Mouse (Mus musculus) MEL (cell line): ENCODE data around the gene Gm32742. TPM values are rescaled to one million over a fixed set of nuclear protein-coding genes. Genes with fewer than 3 reads are reported as not detected.
A peak's percentile ranks its signal among the peaks of the same experiment; 100 is the strongest.

Experiments used
- DNase-seq: peaks from one replicate; pipeline ENCODE4 v3.0.0; 2011; ENCODE audit warnings: low read depth, low spot score
- H3K27ac ChIP-seq: 2 replicates; pipeline ENCODE4 v1.5.1; 2012; ENCODE audit warnings: low read depth, mild to moderate bottlenecking, control low read depth, low read length, moderate library complexity; ENCODE audit not compliant: control insufficient read depth
- H3K27me3 ChIP-seq, 2 experiments: fragments of 150-350 bp in 1 of 2; sonication (generic) in 1 of 2; 2 replicates each; pipeline ENCODE4 v1.6.1; 2012; ENCODE audit warnings: low read length in 2 of 2, mild to moderate bottlenecking in 2 of 2, improper control_type of control experiment in 1 of 2, moderate library complexity in 1 of 2; ENCODE audit not compliant: insufficient read depth in 2 of 2, control insufficient read depth in 1 of 2
- H3K36me3 ChIP-seq, 2 experiments: 2 replicates each; pipeline ENCODE4 v1.6.1; 2012 to 2014; ENCODE audit warnings: low read length in 2 of 2, improper control_type of control experiment in 1 of 2, inconsistent platforms in 1 of 2, mild to moderate bottlenecking in 1 of 2; ENCODE audit not compliant: insufficient read depth in 2 of 2, control insufficient read depth in 1 of 2
- H3K4me1 ChIP-seq, 2 experiments: fragments of 150-350 bp in 1 of 2; sonication (generic) in 1 of 2; 2 replicates each; pipeline ENCODE4 v1.6.1; 2012; ENCODE audit warnings: low read length in 2 of 2, improper control_type of control experiment in 1 of 2, mild to moderate bottlenecking in 1 of 2; ENCODE audit not compliant: insufficient read depth in 2 of 2, control insufficient read depth in 1 of 2
- H3K4me3 ChIP-seq, 2 experiments: fragments of 150-350 bp in 1 of 2; sonication (generic) in 1 of 2; 2 replicates each; pipeline ENCODE4 v1.5.1; 2012; ENCODE audit warnings: low read depth in 2 of 2, low read length in 2 of 2, mild to moderate bottlenecking in 2 of 2, moderate library complexity in 2 of 2, control low read depth in 1 of 2, improper control_type of control experiment in 1 of 2; ENCODE audit not compliant: control insufficient read depth in 1 of 2, insufficient read depth in 1 of 2
- H3K79me2 ChIP-seq: 2 replicates; pipeline ENCODE4 v1.6.1; 2012; ENCODE audit warnings: mild to moderate bottlenecking, low read length, moderate library complexity; ENCODE audit not compliant: control insufficient read depth, poor library complexity, insufficient read depth
- H3K9ac ChIP-seq: 2 replicates; pipeline ENCODE4 v1.6.1; 2012; ENCODE audit warnings: low read depth, mild to moderate bottlenecking, control low read depth, low read length, moderate library complexity; ENCODE audit not compliant: control insufficient read depth, poor library complexity, severe bottlenecking
- H3K9me3 ChIP-seq: fragments of 150-350 bp; sonication (generic); replicated peaks from 2 replicates; pipeline ENCODE4 v1.6.1; 2012; ENCODE audit warnings: mild to moderate bottlenecking, low read length, improper control_type of control experiment, moderate library complexity; ENCODE audit not compliant: insufficient read depth
- BHLHE40 ChIP-seq: IDR thresholded peaks from 2 replicates; pipeline ENCODE4 v1.6.1; 2012; ENCODE audit warnings: low read depth, mild to moderate bottlenecking, inconsistent platforms, low read length, improper control_type of control experiment, borderline replicate concordance
- CTCF ChIP-seq, 3 experiments: IDR thresholded peaks in 2 of 3; conservative IDR thresholded peaks in 1 of 3; 2 replicates each; pipeline ENCODE4 v1.5.1; 2011 to 2012; ENCODE audit warnings: low read length in 3 of 3, low read depth in 2 of 3, mild to moderate bottlenecking in 2 of 3, improper control_type of control experiment in 1 of 3, inconsistent platforms in 1 of 3, mixed read lengths in 1 of 3, moderate library complexity in 1 of 3; ENCODE audit not compliant: control insufficient read depth in 1 of 3, insufficient read depth in 1 of 3, poor library complexity in 1 of 3, severe bottlenecking in 1 of 3
- EP300 ChIP-seq, 2 experiments: IDR thresholded peaks; 2 replicates each; pipeline ENCODE4 v1.6.1; 2011; ENCODE audit warnings: improper control_type of control experiment in 2 of 2, low read length in 2 of 2, low read depth in 1 of 2, mild to moderate bottlenecking in 1 of 2
- ETS1 ChIP-seq: IDR thresholded peaks from 2 replicates; pipeline ENCODE4 v1.6.1; 2012; ENCODE audit warnings: low read depth, mild to moderate bottlenecking, inconsistent platforms, low read length, improper control_type of control experiment, moderate library complexity
- GATA1 ChIP-seq: IDR thresholded peaks from 2 replicates; pipeline ENCODE4 v1.6.1; 2011; ENCODE audit warnings: low read depth, low read length, improper control_type of control experiment
- JUND ChIP-seq: IDR thresholded peaks from 2 replicates; pipeline ENCODE4 v1.6.1; 2011; ENCODE audit warnings: low read depth, mild to moderate bottlenecking, improper control_type of control experiment, low read length
- MAZ ChIP-seq: IDR thresholded peaks from 2 replicates; pipeline ENCODE4 v1.6.1; 2012; ENCODE audit warnings: low read depth, mild to moderate bottlenecking, inconsistent platforms, low read length, improper control_type of control experiment
- MXI1 ChIP-seq: IDR thresholded peaks from 2 replicates; pipeline ENCODE4 v1.6.1; 2011; ENCODE audit warnings: mild to moderate bottlenecking, low read depth, low read length, improper control_type of control experiment
- NRF1 ChIP-seq: IDR thresholded peaks from 2 replicates; pipeline ENCODE4 v1.6.1; 2014; ENCODE audit warnings: low read depth, mild to moderate bottlenecking, inconsistent platforms, low read length, improper control_type of control experiment, moderate library complexity; ENCODE audit not compliant: poor library complexity, insufficient read depth, severe bottlenecking
- RAD21 ChIP-seq: IDR thresholded peaks from 2 replicates; pipeline ENCODE4 v1.6.1; 2011; ENCODE audit warnings: mild to moderate bottlenecking, low read depth, low read length, improper control_type of control experiment
- TAL1 ChIP-seq: IDR thresholded peaks from 2 replicates; pipeline ENCODE4 v1.6.1; 2012; ENCODE audit warnings: mild to moderate bottlenecking, inconsistent platforms, low read length, moderate library complexity, mixed read lengths
- TCF12 ChIP-seq: IDR thresholded peaks from 2 replicates; pipeline ENCODE4 v1.6.1; 2014; ENCODE audit warnings: low read depth, mild to moderate bottlenecking, inconsistent platforms, low read length, improper control_type of control experiment, moderate library complexity
- UBTF ChIP-seq: IDR thresholded peaks from 2 replicates; pipeline ENCODE4 v1.6.1; 2012; ENCODE audit warnings: low read depth, mild to moderate bottlenecking, inconsistent platforms, low read length, improper control_type of control experiment, moderate library complexity, borderline replicate concordance; ENCODE audit not compliant: insufficient read depth
- USF1 ChIP-seq: IDR thresholded peaks from 2 replicates; pipeline ENCODE4 v1.6.1; 2014; ENCODE audit warnings: low read depth, mild to moderate bottlenecking, inconsistent platforms, low read length, improper control_type of control experiment, moderate library complexity
- polyA plus RNA-seq, 2 experiments: library from polyadenylated mRNA; stranded (reverse) in 1 of 2; unstranded in 1 of 2; fragments of >175 nt in 1 of 2; fragments of >200 nt in 1 of 2; gene quantifications; 2 replicates each; pipeline versions ENCODE4 v1.2.1 to v1.2.4; 2012; ENCODE audit warnings: low replicate concordance in 2 of 2, low read depth in 1 of 2; ENCODE audit not compliant: insufficient read length in 2 of 2, insufficient read depth in 1 of 2, missing spikeins in 1 of 2
- total RNA-seq: library from RNA; depleted of rRNA; stranded (reverse); fragments of 300-350 nt; gene quantifications from 2 replicates; pipeline ENCODE4 v1.2.3, GENCODE M21; 2012

Gm32742 gene
- total and polyA plus RNA-seq, 3 experiments, result 0.01 TPM; not detected in 2

GRCm38 (mm10) chr9:51137836-51138235 lies 27.5 kb downstream of the Gm32742 start:
- H3K36me3 ChIP-seq, result peaks cover 0 to 26% of the 10 kb centered on the region in 2 experiments; a peak in 2 of 4 replicates
- no peaks in the 10 kb centered on the region for H3K27me3 ChIP-seq
- peak; percentile 62 for DNase-seq
- peaks cover 14 to 32% of the 10 kb centered on the region in 2 experiments for H3K4me1 ChIP-seq
- no peaks in the 10 kb centered on the region for H3K9me3 ChIP-seq
- H3K9ac ChIP-seq, result peak overlapping the region; percentile 17; the same call in 1 of the 2 replicates
- H3K79me2 ChIP-seq, result no peaks in the 10 kb centered on the region
- TF ChIP-seq TCF12 (no peak), MAZ (0 out of 2 replicates have a peak, but pooled peaks have one; percentile 25), RAD21 (no peak), CTCF (IDR thresholded peaks at IDR 0.05 in 2 of 3, conservative IDR thresholded peaks at IDR 0.05 in 1 of 3; ENCODE audit: control insufficient read depth in 1 of 3, insufficient read depth in 1 of 3, low read depth in 2 of 3, low read length in 3 of 3, poor library complexity in 1 of 3, severe bottlenecking in 1 of 3) (no peak)
- peak overlapping the region; percentile 0 to 12; a peak in 2 of 4 replicates for H3K4me3 ChIP-seq
- peak overlapping the region; percentile 90 for H3K27ac ChIP-seq

DNA sequence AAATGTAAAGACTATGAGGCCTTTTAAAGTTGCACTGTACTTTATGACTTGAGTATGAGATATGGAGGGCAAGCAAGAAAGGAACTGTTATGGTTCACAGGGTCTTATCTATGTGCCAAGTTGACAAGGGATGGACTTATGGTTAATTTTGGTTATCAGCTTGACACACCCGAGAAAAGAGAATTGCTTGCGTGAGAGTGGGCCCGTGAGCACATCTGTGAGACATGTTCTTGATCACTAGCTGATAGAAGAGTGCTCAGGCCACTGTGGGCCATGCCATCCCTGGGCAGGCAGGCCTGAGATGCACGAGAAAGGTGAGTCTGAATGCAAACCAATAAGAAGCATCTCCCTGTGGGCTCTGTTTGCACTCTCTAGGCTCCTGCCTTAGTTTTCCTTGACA lies 27.9 kb downstream of the Gm32742 start:
- Histone ChIP-seq H3K9ac (no peak overlapping the region), H3K27me3 (no peaks in the 10 kb centered on the region), H3K4me3 (no peak overlapping the region), H3K4me1 (peaks cover 14 to 32% of the 10 kb centered on the region in 2 experiments), H3K27ac (peak overlapping the region; percentile 90), H3K9me3 (no peaks in the 10 kb centered on the region), H3K36me3 (peaks cover 0 to 26% of the 10 kb centered on the region in 2 experiments; a peak in 2 of 4 replicates)
- peak; percentile 57 for DNase-seq
- TF ChIP-seq RAD21 (no peak), NRF1 (no peak), JUND (no peak), USF1 (no peak), TCF12 (peak; percentile 68), EP300 (IDR thresholded peaks at IDR 0.05; ENCODE audit: low read depth in 1 of 2, low read length in 2 of 2) (peak; percentile 70 to 73), TAL1 (peak; percentile 54), GATA1 (peak; percentile 75), BHLHE40 (peak; percentile 50; the same call in 1 of the 2 replicates), MXI1 (no peak), UBTF (no peak), ETS1 (0 out of 2 replicates have a peak, but pooled peaks have one; percentile 36)
- TF ChIP-seq, all 39 proteins: peak for 6
- no peaks in the 10 kb centered on the region for H3K79me2 ChIP-seq
